Mouse (Mus musculus) small intestine, adult 2 months (tissue): ENCODE results near the gene Phlpp1. TPM values are rescaled to one million over a fixed set of nuclear protein-coding genes. Genes with fewer than 3 reads are reported as not detected.

Source experiments
- H3K27ac ChIP-seq: fragments of 200-500 bp; 2 replicates; pipeline ENCODE4 v1.5.1; 2012; ENCODE audit warnings: low read depth, low read length, control low read depth, inconsistent platforms; ENCODE audit not compliant: insufficient read depth
- H3K27me3 ChIP-seq: fragments of 200-500 bp; 2 replicates; pipeline ENCODE4 v1.6.1; 2012; ENCODE audit warnings: mild to moderate bottlenecking, moderate library complexity, low read length, inconsistent platforms; ENCODE audit not compliant: control insufficient read depth, insufficient read depth
- H3K36me3 ChIP-seq: fragments of 200-500 bp; 2 replicates; pipeline ENCODE4 v1.6.1; 2012; ENCODE audit warnings: mild to moderate bottlenecking, low read length, control low read depth, inconsistent platforms; ENCODE audit not compliant: control insufficient read depth, insufficient read depth
- H3K4me1 ChIP-seq: fragments of 200-500 bp; 2 replicates; pipeline ENCODE4 v1.6.1; 2012; ENCODE audit warnings: low read length, inconsistent platforms, mixed read lengths; ENCODE audit not compliant: control insufficient read depth, insufficient read depth, insufficient read length
- H3K4me3 ChIP-seq: fragments of 200-500 bp; 2 replicates; pipeline ENCODE4 v1.5.1; 2012; ENCODE audit warnings: low read depth, mild to moderate bottlenecking, control low read depth, inconsistent platforms, low read length, moderate library complexity
- CTCF ChIP-seq: fragments of 200-500 bp; IDR thresholded peaks from 2 replicates; pipeline ENCODE4 v1.5.1; 2012; ENCODE audit warnings: low read depth, mild to moderate bottlenecking, control low read depth, inconsistent platforms, low read length, moderate library complexity, mixed read lengths; ENCODE audit not compliant: insufficient replicate concordance, insufficient read length; ENCODE audit errors: extremely low read depth
- POLR2A ChIP-seq: fragments of 200-500 bp; IDR thresholded peaks from 2 replicates; pipeline ENCODE4 v1.6.1; 2012; ENCODE audit warnings: low read depth, mild to moderate bottlenecking, control low read depth, inconsistent platforms, low read length, moderate library complexity
- WGBS: fragments of 180-500 bp; shearing (Covaris S2); methylation state at CpG from one replicate; pipeline ENCODE4 v1.1.7; 2018; 5-methylcytosine and 5-hydroxymethylcytosine counted together
- polyA plus RNA-seq: library from polyadenylated mRNA; depleted of rRNA; stranded (reverse); fragments of >200 nt; gene quantifications from 2 replicates; pipeline ENCODE4 v1.2.3, GENCODE M21; 2012

Phlpp1 gene
- polyA plus RNA-seq, 1 experiment: 6.5 TPM

GRCm38 (mm10) chr1:106326691-106327090 lies 155.1 kb downstream of the Phlpp1 start:
- TF ChIP-seq POLR2A (no peak), CTCF (no peak)
- Histone ChIP-seq H3K4me3 (no peak overlapping the region), H3K27me3 (no peaks in the 10 kb centered on the region), H3K27ac (no peak overlapping the region), H3K36me3 (no peaks in the 10 kb centered on the region), H3K4me1 (no peaks in the 10 kb centered on the region)
- WGBS: 30% methylated on average over 2 of the region's 2 CpGs

GRCm38 (mm10) chr1:106342100-106342499 lies 170.5 kb downstream of the Phlpp1 start:
- Histone ChIP-seq H3K27ac (no peak overlapping the region), H3K36me3 (peaks cover 10% of the 10 kb centered on the region), H3K4me3 (no peak overlapping the region), H3K27me3 (no peaks in the 10 kb centered on the region), H3K4me1 (no peaks in the 10 kb centered on the region)
- 85% methylated on average over 3 of the region's 3 CpGs for WGBS
- no peak for TF ChIP-seq CTCF
- no peak for TF ChIP-seq POLR2A

- no peak overlapping the region for H3K27ac ChIP-seq
- WGBS: 88% methylated on average over 2 of the region's 2 CpGs
- H3K4me1 ChIP-seq: no peaks in the 10 kb centered on the region
- TF ChIP-seq CTCF: no peak
- TF ChIP-seq POLR2A: no peak
- H3K4me3 ChIP-seq: no peak overlapping the region
- no peaks in the 10 kb centered on the region for H3K27me3 ChIP-seq
- peaks cover 7% of the 10 kb centered on the region for H3K36me3 ChIP-seq
Observed at GRCm38 (mm10) chr1:106345265-106345664, 173.7 kb downstream of the Phlpp1 start.

- no peak for TF ChIP-seq POLR2A
- peak; percentile 40; the same call in 1 of the 2 replicates for TF ChIP-seq CTCF
- 98% methylated on average over 3 of the region's 3 CpGs for WGBS
- no peaks in the 10 kb centered on the region for H3K4me1 ChIP-seq
- no peaks in the 10 kb centered on the region for H3K27me3 ChIP-seq
- no peak overlapping the region for H3K27ac ChIP-seq
- H3K36me3 ChIP-seq: peaks cover 13% of the 10 kb centered on the region
- no peak overlapping the region for H3K4me3 ChIP-seq
Observed at GRCm38 (mm10) chr1:106346776-106347175, 175.2 kb downstream of the Phlpp1 start.

GRCm38 (mm10) chr1:106349116-106349515 lies 177.6 kb downstream of the Phlpp1 start:
- TF ChIP-seq POLR2A (no peak), CTCF (no peak)
- Histone ChIP-seq H3K27me3 (no peaks in the 10 kb centered on the region), H3K4me3 (no peak overlapping the region), H3K27ac (no peak overlapping the region), H3K4me1 (no peaks in the 10 kb centered on the region), H3K36me3 (peaks cover 11% of the 10 kb centered on the region)
- 94% methylated on average over 3 of the region's 3 CpGs for WGBS

GRCm38 (mm10) chr1:106351512-106351911 lies 180.0 kb downstream of the Phlpp1 start:
- no peak overlapping the region for H3K27ac ChIP-seq
- TF ChIP-seq CTCF (no peak), POLR2A (no peak)
- H3K4me3 ChIP-seq: no peak overlapping the region
- WGBS: 79% methylated on average over 2 of the region's 2 CpGs
- no peaks in the 10 kb centered on the region for H3K4me1 ChIP-seq
- no peaks in the 10 kb centered on the region for H3K27me3 ChIP-seq
- peaks cover 11% of the 10 kb centered on the region for H3K36me3 ChIP-seq

- no peaks in the 10 kb centered on the region for H3K4me1 ChIP-seq
- peaks cover 6% of the 10 kb centered on the region for H3K36me3 ChIP-seq
- H3K27me3 ChIP-seq: no peaks in the 10 kb centered on the region
- WGBS: 84% methylated on average over 2 of the region's 2 CpGs
- TF ChIP-seq CTCF (no peak), POLR2A (no peak)
- H3K4me3 ChIP-seq: no peak overlapping the region
- H3K27ac ChIP-seq: no peak overlapping the region
Observed at GRCm38 (mm10) chr1:106352801-106353511, 181.4 kb downstream of the Phlpp1 start.
